Mouse (Mus musculus) skeletal muscle tissue, adult 2 months (tissue): ENCODE data around the gene Gls2.
"Not testable (repeated sequence)": the region's sequence is repeated elsewhere in the genome, so short reads cannot be mapped to it uniquely, and the experiment has no call there.

ENCODE experiments used
- DNase-seq: peaks from one replicate; pipeline ENCODE4 v3.0.0-alpha.2; 2012; ENCODE audit warnings: low read depth, low spot score

Gene Gls2

DNA sequence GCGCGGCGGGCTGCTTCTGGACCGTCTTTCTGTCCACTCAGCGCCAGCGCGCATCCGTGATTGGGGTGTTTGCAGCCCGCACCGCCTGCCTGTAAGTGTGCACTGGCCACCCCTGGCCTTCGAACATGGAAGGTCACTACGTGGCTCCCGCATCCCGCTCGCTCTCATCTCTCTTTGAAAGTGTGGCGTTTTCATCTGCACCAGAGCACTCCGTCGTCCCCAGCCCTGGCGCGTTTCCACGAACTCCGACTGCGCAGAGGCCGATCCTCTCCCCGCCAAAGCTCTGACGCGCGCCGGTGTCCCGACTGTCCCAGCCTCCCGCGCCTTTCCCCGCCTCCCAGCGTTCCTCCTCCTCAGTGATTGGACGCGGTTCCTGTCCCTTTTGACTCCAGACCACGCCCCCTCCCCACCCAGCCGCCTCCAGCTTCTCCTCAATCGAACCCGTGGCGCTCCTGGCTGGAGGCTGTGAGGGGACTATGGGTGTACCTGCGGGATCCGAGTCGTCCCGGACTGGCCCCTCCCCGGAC is at the start of gene Gls2:
Gene Gls2, plus strand, starts transcription at position 434 of the 527 bp plus-strand sequence.
- DNase-seq, result peak; percentile 88

- DNase-seq, result peak; percentile 42
Observed at GRCm38 (mm10) chr10:128144961-128145360, 49.3 kb upstream of the Gls2 start.

DNA sequence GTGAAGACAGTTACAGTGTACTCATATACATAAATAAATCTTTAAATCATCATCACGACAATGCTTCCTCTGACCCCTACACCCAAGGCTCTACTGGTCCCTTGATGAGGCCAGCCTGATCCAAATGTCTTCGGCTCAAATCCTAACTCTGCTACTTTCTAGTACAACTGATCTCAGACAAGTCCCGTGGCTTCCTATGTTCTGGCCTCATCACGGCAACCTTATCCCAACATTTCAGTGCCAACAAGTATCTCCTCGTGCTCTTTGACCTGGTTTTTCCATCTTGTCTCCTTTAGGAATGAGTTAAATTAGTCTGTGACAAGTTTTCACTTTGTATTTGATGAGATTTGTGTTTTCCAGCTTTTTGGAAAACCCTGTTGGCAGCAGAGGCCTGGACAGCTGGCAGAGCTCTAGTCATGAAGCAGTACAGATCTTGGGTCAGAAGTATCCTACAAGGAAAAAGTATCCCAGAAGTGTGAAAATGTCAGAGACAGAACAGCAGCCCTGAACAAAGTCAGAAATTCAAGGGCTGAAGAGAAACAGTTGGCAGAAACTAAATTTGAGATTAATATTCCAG is 45.4 kb upstream of the Gls2 start:
- DNase-seq, result no peak

DNA sequence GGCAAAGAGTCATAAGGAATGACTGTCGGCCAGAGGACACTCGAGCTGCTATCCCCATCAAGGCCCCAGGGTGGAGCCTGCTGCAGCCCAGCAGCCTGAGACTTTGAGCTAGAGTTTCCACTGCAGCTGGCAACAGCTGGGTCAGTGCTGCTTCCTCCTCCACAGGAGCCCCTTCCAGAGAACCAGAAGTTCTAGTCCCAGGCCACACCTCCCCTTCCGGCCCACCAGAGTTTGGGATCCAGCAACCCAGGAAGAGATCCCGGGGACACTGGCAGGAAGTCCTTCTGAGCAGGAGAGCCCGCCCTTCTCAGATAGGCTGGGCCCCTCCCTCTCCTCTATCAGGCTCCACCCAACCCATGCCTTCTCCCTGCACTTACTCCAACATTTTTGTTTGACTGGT is 44.7 kb upstream of the Gls2 start:
- peak; percentile 89 for DNase-seq

DNA sequence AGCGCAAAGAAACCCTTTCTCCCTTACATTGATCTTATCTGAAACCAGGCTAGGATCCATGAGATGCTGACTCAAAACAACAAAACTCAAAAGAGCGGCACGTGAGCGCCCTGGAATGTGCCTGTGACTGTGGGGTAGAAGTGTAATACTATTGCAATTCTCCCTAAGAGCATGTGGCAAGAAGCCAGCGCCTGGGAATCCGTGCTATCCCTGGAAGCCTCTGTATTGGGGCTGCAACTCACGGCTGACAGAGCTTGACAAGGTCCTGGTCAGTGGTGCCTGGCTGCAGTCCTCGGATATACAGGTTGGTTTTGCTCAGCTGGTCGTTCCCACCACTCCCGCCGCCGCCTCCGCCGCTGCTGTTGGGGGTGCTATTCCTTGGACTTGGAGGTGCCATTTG is 43.3 kb upstream of the Gls2 start:
- peak; percentile 34 for DNase-seq

DNA sequence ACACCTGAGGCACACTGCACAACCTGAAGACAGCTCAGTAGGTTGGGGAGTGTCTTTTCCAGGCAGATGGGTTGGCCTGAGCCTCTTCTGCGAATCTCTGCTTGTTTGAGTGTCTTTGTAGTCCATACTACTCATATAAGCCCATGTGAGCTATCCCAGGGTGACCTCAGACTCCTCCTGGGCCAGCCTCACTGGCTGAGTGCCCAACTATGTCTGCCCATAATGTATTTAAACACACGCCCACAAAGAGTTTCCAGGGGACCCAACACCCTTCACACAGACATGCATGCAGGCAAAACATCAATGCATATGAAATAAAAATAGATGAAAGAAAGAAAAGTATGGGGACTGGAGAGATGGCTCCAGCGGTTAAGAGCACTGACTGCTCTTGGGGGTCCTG is 40.3 kb upstream of the Gls2 start:
- no peak for DNase-seq

DNA sequence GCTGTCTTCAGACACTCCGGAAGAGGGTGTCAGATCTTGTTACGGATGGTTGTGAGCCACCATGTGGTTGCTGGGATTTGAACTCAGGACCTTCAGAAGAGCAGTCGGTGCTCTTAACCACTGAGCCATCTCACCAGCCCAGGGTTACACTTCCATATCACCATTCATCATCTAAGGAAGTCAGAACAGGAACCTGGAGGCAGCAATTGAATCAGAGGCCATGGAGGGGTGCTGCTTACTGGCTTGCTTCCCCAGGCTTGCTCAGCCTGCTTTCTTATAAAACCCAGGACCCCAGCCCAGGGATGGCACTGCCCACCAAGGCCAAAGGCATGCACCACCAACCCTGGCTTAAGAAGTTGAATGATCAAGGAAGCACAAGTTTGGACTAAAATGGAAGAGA is 28.5 kb upstream of the Gls2 start:
- not testable (repeated sequence) for DNase-seq

- no peak for DNase-seq
Observed at GRCm38 (mm10) chr10:128167091-128167490, 27.2 kb upstream of the Gls2 start.

DNA sequence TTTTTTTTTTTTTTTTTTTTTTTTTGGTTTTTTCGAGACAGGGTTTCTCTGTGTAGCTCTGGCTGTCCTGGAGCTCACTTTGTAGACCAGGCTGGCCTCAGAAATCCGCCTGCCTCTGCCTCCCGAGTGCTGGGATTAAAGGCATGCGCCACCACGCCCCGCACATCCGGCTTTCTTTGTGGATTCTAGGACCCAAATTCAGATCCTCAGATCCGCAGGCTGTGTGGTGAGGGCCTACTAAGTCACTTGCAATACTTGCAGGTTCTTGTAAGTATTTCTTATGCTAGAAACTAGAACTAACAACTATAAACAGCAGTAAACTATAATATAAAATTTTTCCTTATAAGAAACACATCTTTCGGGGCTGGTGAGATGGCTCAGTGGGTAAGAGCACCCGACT is 22.9 kb upstream of the Gls2 start:
- not testable (repeated sequence) for DNase-seq

DNA sequence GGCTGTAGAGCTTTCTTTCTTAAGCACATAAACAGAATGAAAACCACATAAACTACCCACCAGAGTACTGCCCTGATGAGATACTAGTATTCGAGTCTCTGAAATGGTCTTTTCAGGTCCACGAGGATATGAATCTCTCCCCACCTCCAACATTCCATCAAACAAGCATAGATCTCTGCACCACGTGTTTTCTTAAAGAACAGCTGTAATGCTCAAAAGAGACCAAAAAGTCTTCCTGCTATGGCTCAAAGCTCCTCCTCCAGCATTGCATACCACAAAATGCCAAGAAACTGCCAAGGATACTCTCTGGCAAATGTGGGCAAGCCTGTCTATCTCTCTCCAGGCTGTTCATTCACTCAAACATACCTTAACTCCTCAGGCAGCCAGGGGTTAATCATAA is 19.0 kb upstream of the Gls2 start:
- no peak for DNase-seq

- peak; percentile 71 for DNase-seq
Observed at GRCm38 (mm10) chr10:128175996-128176755, 18.1 kb upstream of the Gls2 start.

DNA sequence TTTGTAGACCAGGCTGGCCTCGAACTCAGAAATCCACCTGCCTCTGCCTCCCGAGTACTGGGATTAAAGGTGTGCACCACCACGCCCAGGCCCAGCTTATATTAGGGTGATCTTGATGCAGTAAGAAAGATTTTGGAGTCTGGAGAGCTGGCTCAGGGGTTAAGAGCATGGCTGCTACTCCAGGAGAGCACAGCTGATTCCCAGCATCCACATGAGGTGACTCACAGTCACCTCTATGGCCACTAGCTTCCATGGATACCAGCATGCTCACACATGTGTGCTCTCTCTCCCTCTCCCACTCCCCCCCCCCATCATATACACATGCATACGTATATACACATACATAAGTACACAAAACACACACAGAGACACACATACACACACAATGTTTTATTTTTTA is 16.9 kb upstream of the Gls2 start:
- DNase-seq, result no peak

DNA sequence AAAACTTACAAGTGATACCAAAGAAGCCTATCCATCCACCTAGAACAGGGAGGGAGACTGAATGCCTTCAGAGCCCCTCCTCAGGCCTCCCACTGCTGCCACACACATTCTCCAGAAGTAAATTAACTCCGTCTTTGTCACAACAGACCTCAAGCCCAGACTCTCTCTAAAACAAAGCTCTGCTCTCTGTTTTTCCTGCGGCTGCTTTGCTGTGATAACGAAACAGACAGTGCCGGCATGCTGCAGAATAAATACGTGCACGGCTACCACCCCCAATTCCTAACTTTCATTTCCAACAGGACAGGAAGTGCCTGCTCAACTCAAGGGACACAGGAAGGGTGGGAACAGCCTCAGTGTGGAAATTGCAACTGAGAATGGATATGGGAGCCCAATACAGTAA is 14.3 kb upstream of the Gls2 start, which contains the start of gene Rbms2:
Gene Rbms2, minus strand, starts transcription at position 309 of the 400 bp plus-strand sequence.
- DNase-seq, result peak; percentile 34

GRCm38 (mm10) chr10:128184296-128184695 is 10.0 kb upstream of the Gls2 start:
- peak; percentile 29 for DNase-seq

GRCm38 (mm10) chr10:128185277-128185940 is 8.8 kb upstream of the Gls2 start:
- DNase-seq, result peak; percentile 67

DNA sequence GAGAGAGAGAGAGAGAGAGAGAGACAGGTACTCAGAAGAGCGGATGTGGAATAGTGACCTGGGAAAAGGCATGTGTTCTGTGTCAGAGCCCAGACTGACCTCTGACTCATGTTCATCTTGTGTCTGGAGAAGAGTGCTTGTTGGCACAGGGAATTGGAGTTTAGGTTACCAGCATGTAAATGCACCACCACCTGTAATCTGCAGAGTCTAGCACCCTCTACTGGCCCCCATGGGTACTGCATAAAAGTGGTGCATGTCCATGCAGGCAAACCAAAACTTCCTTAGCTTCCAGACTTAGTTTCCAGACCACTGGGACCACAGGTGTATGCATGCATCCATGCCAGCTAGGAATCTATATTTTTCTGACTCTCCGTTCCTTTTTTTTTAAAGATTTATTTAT is 8.3 kb upstream of the Gls2 start:
- DNase-seq, result peak; percentile 90

DNA sequence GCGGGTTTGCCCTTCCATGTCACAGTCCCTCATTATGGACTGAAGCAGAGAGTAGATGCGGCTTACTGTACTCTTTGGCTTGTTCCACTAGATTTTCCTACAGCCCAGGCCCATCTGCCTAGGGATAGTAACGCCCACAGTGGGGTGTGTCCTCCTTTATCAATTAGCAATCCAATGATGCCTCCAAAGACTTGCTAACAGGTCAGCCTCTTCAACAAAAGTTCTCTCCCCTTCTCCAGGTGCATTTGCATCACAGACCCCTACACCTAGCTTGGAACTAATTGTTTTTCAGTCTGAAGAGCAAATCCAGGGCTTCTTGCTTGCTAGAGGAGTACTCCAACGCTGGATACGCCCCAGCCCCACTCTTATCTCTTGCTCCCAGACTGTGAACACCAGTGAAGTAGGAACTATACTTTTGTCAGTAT is 7.1 kb upstream of the Gls2 start:
- no peak for DNase-seq

GRCm38 (mm10) chr10:128188242-128188877 is 5.9 kb upstream of the Gls2 start:
- peak; percentile 66 for DNase-seq

GRCm38 (mm10) chr10:128191472-128191871 is 2.8 kb upstream of the Gls2 start:
- no peak for DNase-seq

DNA sequence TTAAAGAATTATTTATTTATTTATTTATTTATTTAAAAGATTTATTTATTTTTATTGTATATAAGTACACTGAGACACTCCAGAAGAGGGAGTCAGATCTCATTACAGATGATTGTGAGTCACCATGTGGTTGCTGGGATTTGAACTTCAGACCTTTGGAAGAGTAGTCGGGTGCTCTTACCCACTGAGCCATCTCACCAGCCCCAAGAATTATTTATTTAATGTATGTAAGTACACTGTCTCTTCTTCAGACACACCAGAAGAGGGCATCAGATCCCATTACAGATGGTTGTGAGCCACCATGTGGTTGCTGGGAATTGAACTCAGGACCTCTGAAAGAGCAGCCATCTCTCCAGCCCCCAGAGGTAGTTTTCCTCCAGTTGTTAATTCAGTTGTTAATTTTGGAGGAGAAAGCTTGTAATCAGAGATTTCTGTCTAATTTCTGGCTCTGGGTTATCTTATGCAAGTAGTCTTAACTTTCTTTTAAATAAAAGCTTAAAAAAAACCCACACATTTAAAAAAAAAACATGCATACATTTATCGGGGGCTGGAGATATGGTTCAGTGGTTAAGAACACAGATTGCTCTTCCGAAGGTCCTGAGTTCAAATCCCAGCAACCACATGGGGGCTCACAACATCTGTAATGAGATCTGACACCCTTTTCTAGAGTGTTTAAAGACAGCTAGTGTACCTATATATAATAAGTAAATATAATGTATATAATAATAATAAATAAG is 2.1 kb upstream of the Gls2 start:
- not testable (repeated sequence) for DNase-seq

DNA sequence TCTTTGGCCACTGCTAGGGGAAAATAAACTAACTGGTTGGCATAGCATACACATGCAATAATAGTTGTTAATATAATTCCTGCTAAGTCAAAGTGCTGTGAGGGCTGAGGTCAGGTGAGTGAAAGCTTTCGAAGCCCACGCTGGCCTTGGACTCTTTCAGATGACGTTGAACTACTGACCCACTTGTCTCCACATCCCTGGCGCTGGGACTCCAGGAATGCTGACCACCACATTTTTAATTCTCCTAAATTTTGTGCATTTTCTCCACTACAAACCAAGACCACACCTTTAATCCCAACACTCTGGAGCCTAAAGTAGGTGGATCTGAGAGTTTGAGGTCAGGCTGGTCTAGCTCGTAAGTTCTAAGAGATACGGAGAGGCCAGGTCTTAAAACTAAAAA is 1.1 kb upstream of the Gls2 start:
- no peak for DNase-seq
